Mouse (Mus musculus) liver, embryonic 14.5 days (tissue): ENCODE results near the gene Lrrc2.

Experiments
- CTCF ChIP-seq: IDR thresholded peaks from 2 replicates; pipeline ENCODE4 v1.5.1; 2016; ENCODE audit warnings: antibody characterized with exemption, low read depth, control low read depth
- EP300 ChIP-seq: IDR thresholded peaks from 2 replicates; pipeline ENCODE4 v1.6.1; 2016; ENCODE audit warnings: antibody characterized with exemption, low read depth

- TF ChIP-seq CTCF (no peak), EP300 (no peak)
These were observed 35.9 kb upstream of the Lrrc2 start for GRCm38 (mm10) chr9:110915466-110915865.
